Mouse (Mus musculus) CD8-positive naive resting alpha-beta T cell, adult 57 days (primary cell): ENCODE data around the gene Spib. TPM values are rescaled to one million over a fixed set of nuclear protein-coding genes. Genes with fewer than 3 reads are reported as not detected.

Source experiments
- total RNA-seq: library from RNA; stranded (reverse); gene quantifications from one replicate; pipeline ENCODE4 v1.2.4, GENCODE M21; 2023

The Spib gene
- 27.7 TPM for total RNA-seq

DNA sequence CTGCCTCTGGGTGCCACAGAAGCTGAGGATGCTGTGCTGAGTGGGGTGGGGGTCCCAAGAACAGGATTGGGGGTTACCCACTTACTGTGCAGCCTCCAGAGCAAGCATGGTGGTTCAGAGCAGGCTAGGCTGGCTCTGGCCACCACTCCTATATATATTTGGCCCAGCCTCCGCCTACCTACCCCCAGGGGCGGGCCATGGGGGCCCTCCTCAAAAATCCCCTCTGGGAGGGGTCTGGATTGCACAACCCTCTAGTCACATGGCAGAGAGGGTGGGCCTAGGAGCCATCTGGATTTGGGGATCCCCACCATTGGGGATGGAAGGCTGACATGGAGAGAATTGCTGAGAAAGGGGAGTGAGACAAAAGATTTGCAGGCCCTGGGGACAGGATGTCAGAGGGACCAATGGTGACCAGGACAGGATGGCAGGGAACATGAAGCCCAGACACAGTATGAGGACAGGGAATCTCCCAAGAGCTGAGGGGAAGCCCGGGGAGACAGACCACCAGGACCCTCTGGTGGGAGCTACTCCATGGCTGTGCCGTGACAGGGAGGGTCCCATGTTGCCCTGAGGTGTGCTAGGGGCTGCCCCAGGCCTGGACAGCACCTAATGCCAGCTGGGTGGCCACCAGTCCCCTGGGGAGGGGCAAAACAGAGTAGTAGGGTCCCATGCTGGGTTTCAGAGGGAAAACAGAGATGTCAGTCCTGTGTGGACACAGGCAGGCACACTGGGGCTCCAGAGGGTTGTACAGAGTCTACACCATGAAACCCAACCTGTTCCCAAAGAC lies at the start of gene Spib:
TSS of gene Spib (minus strand) at position 126 of the 787 bp plus-strand sequence.

DNA sequence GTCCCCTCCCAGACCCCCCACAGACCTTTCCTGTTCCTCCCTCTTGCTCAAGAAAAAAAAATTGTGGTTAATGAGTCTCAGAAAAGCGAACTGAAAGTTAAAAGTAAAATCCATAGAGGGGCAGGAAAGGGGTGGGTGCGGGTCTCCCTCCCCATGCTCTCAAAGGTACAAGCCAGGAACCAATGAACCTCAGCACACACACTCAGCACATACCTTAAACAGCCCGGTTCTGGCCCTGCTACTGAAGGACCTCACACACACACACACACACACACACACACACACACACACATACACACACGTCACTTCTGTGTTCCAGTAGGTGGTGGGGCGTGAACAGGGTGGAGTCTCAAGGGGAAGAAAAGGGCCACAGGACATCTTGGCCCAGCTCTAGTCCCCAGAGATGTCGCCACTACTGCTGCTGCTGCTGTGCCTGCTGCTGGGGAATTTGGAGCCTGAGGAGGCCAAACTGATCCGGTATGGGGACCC lies 40.4 kb upstream of the Spib start, which contains the start of gene Napsa:
TSS of gene Napsa (plus strand) at position 168 of the 489 bp plus-strand sequence.

DNA sequence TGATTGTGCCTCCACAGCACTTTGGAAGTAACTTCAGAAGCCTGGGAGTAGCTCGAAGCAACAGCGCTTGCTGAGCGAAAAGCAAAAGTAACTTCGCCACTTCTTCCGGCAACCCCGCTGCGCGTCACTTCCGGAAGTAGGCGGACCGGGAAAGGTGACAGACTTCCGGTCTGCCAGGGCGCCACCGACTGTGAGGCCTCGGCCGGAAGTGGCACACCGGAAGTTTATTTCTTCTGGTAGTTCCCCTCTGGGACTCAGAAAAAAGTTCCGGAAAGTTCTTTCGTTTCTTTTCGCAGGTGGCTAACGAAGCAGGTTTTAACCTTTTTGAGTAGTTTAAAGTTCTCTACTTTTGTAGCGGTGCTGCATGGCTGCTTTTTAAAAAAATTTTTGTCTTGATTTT lies 22.0 kb upstream of the Spib start, which contains the start of gene Nr1h2:
TSS of gene Nr1h2 (minus strand) at position 126 of the 400 bp plus-strand sequence.

DNA sequence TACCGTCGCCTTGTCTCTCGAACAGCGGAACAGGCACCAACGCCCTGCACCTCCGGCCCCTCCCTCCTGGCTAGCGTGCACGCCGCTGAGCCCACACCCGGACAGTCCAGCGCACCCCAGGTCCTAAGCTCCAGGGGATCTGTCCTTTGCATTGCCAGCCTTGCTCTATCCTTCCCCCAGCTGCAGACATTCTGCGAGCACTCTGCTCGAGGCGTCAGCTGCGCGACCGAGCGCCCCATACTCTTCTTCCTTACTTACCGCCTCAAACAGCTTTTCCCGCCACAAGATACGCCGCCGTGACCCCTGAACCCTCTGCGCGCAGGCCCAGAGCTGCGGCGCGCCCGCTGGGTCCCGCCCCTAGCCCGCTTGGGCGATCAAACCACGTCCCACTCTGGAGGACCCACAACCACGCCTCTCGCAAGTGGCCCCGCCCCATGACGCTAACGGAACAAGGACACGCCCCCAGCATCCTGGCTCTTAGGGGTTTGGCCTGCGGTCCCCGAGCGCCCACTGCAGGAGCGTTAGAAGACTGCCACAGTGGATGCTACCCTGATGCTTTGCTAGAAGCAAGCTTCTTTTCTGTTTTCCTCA lies 16.7 kb upstream of the Spib start, which contains the start of gene Pold1:
TSS of gene Pold1 (minus strand) at position 353 of the 591 bp plus-strand sequence.

GRCm38 (mm10) chr7:44524502-44524901 lies 7.4 kb downstream of the Spib start, which contains the start of gene Mybpc2:
Gene Mybpc2, minus strand, starts transcription at chr7:44524656.

DNA sequence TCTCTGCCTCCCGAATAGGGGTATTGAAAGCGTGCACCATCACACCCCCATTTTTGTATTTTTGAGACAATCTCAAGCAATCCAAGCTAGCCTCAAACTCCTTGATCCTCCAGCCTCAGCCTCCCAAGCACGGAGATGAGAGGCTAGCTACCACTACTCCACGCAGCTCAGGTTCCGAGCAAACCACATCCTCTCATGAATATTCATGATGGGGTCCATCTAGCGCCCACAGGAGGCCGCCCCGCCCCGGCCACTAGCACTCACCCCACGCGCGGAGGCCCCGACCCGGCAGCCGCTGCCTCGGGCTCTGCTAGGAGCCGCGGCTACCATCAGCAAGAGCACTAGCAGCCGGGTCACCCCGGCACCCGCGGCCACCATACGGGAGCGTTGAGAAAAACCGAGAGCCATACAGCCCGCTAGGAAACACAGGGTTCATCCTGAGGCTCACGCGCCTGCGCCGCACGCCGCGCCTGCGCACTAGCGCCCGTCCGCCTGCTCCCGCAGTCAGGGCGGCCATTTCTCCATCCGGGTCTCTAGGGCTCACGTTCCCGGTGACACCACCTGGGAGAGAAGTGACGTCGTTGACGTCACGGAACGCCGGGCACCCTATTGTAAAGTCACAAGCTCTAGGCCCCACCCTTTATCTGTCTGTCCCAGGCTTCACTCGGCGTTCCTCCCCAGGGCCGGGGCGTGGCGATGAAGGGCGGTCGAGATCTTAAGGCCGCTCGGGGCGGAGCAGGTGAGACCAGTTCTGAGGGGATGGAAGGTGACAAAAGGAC lies 35.7 kb downstream of the Spib start, which contains the start of the genes Emc10 and Fam71e1:
TSS of gene Emc10 (minus strand) at position 538 of the 779 bp plus-strand sequence.
TSS of gene Fam71e1 (plus strand) at position 590 of the 779 bp plus-strand sequence.

Other genes starting within 250 kb of the Spib start
- gene Clec11a, start 225.2 kb downstream of the Spib start, total RNA-seq = 0.89 TPM
- 2.8 TPM for gene Shank1, start 221.8 kb downstream of the Spib start, total RNA-seq
- gene Syt3, start 148.0 kb downstream of the Spib start, total RNA-seq = not detected
- not detected for gene 1700008O03Rik, start 146.3 kb downstream of the Spib start, total RNA-seq
- gene Lrrc4b, start 103.1 kb downstream of the Spib start, total RNA-seq = not detected
- gene Aspdh, start 66.7 kb downstream of the Spib start, total RNA-seq = not detected
- 46.8 TPM for gene Josd2, start 64.1 kb downstream of the Spib start, total RNA-seq
- 96.1 TPM for gene Emc10, start 35.5 kb downstream of the Spib start, total RNA-seq
- gene Fam71e1, start 35.5 kb downstream of the Spib start, total RNA-seq = 7.1 TPM
- gene Mybpc2, start 7.4 kb downstream of the Spib start, total RNA-seq = 0.64 TPM
- 57.8 TPM for gene Pold1, start 16.8 kb upstream of the Spib start, total RNA-seq
- 263 TPM for gene Nr1h2, start 21.9 kb upstream of the Spib start, total RNA-seq
- 37.0 TPM for gene Napsa, start 40.3 kb upstream of the Spib start, total RNA-seq
- 3.1 TPM for gene Kcnc3, start 58.6 kb upstream of the Spib start, total RNA-seq
- gene Myh14, start 138.8 kb upstream of the Spib start, total RNA-seq = not detected
- gene Izumo2, start 176.7 kb upstream of the Spib start, total RNA-seq = not detected
- 74.9 TPM for gene Vrk3, start 216.3 kb upstream of the Spib start, total RNA-seq
- gene Zfp473, start 219.0 kb upstream of the Spib start, total RNA-seq = 1.3 TPM